Mouse (Mus musculus): ENCODE results near the gene Tbk1.

DNA sequence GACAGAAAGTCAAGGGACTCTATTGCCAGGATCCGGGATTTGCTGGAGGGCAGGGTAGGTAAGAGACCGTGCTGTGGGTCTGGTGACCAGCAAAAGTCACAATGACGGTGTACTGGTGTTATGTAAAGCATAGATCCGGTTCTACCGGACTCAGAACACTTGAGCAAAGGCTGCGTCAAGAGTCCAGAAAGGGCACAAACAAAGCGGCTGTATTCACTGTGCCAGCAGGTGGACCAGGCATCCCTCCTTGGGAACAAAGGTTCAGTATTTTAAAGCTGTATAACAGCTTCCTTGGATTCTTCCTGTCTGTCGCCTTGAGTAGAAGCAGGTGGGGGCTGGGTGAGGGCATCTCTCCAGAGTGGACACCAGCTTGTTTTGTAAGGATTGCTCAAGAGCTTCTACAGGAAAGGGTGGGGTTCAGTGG lies 88.1 kb downstream of the Tbk1 start:
- TF ChIP-seq CTCF (IDR thresholded peaks at IDR 0.05; ENCODE audit: extremely low read depth, insufficient read depth, low read length) (no peak), POLR2A (IDR thresholded peaks at IDR 0.05; ENCODE audit: extremely low read depth, insufficient read depth, low read length) (no peak)
